Mouse (Mus musculus) megakaryocyte-erythroid progenitor cell, adult 5 weeks (primary cell): ENCODE measurements around the gene Eda. TPM values are rescaled to one million over a fixed set of nuclear protein-coding genes. Genes with fewer than 3 reads are reported as not detected.

ENCODE experiments used
- polyA plus RNA-seq: library from polyadenylated mRNA; stranded (reverse); fragments of >175 nt; gene quantifications from 2 replicates; pipeline ENCODE4 v1.2.3, GENCODE M21; 2012

Eda gene
- polyA plus RNA-seq: 0.64 and 1.5 TPM in 2 replicates

DNA sequence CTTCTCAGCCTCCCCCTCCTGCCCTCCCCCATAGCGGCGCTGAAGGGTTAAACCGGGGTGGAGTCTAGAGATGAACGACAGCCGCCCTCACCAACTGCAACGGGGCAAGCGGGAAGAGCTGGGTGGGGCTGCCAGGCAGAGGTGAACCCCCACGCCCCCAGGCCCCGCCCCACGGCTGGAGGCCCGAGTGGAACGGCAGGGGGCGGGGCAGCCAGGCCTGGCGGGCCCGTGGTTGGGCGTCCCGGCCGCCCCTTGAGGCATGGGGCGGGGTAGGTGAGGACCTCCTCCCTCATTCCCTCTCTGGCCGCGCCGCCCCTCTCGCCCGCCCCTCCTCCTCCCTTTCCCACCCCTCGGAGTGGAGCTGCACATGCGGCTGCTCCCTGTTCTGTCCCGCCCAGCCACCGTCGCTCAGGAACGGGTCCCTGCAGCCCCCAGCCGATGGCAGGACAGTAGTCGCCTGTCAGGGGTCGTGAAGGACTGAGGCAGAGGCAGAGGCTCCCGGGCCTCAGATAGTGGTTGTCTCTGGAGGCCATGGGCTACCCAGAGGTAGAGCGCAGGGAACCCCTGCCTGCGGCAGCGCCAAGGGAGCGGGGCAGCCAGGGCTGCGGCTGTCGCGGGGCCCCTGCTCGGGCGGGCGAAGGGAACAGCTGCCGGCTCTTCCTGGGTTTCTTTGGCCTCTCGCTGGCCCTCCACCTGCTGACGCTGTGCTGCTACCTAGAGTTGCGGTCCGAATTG lies at the start of gene Eda:
Gene Eda, plus strand, starts transcription at position 357 of the 735 bp plus-strand sequence.

DNA sequence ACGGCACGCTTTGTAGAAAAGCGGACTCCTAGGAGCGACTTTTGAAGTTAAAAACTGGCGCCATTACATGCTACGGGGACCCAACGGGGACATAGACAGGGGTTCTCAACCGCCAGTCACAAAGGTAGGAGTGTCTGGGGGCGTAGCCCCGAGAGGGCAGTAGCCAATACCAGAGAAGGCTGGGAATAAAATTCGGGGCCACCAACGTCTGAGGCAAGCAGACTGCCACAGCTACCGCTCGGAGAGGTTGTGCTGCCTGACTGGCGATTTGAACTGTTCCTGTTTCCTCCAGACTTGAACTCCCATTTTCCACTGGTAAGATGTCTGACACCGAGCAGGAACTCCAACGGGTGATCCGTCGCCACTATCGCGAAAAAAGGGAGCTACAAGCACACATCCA lies 453.3 kb downstream of the Eda start, which contains the start of gene Otud6a:
Gene Otud6a, plus strand, starts transcription at position 321 of the 400 bp plus-strand sequence.

GRCm38 (mm10) chrX:100442617-100443016 lies 467.2 kb downstream of the Eda start, which contains the start of gene Awat2:
Gene Awat2, minus strand, starts transcription at chrX:100442717.

Other genes with a start within 250 kb of the Eda start
- gene Tmem28, start 154.6 kb upstream of the Eda start, polyA plus RNA-seq: 0.04 and 0.06 TPM in 2 replicates